Mouse (Mus musculus) liver, adult 2 months (tissue): Measurements from ENCODE around the gene Bbs9.

ENCODE experiments used
- CTCF ChIP-seq: fragments of 200-500 bp; IDR thresholded peaks from 2 replicates; pipeline ENCODE4 v1.5.1; 2011; ENCODE audit warnings: low read depth, low read length, control low read depth
- POLR2A ChIP-seq: fragments of 200-500 bp; IDR thresholded peaks from 2 replicates; pipeline ENCODE4 v1.6.1; 2011; ENCODE audit warnings: low read length, control low read depth; ENCODE audit not compliant: insufficient read depth; ENCODE audit errors: extremely low read depth

DNA sequence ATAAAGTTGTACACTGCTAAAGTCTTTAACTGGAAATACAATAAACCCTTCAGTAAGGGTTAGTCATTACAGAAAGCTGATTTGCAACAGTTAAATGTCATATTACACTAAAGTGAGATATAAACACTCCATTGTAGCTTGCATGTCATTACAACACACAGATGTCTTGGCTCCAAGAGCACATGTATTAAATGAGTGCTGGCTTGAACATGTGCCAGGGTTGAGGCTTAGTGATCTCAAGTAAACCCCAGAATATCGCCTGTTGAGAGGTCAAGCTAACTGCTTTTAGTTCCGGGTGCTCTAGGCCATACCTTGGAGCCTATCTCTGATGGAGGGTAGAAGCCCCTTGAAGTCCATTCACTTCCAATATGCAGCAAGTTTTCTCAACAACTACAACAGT is 273.1 kb downstream of the Bbs9 start:
- TF ChIP-seq CTCF (no peak), POLR2A (no peak)
